Mouse (Mus musculus) heart, embryonic 16.5 days (tissue): ENCODE measurements around the gene Csf2. TPM values are rescaled to one million over a fixed set of nuclear protein-coding genes. Genes with fewer than 3 reads are reported as not detected.
A peak's percentile ranks its signal among the peaks of the same experiment; 100 is the strongest.

Source experiments
- ATAC-seq: fragments of 200-750 bp; cut with Nextera tagmentation; replicated peaks from 2 replicates; pipeline ENCODE4 v1.8.0; 2017; ENCODE audit warnings: moderate number of reproducible peaks; ENCODE audit not compliant: insufficient read depth, low FRiP score; ENCODE audit errors: extremely low read depth
- H3K27ac ChIP-seq: fragments of 300-500 bp; sonication (generic); 2 replicates; pipeline ENCODE4 v1.5.1; 2014; ENCODE audit warnings: mild to moderate bottlenecking, low read length, control low read depth, moderate library complexity
- H3K27me3 ChIP-seq: fragments of 300-500 bp; sonication (generic); 2 replicates; pipeline ENCODE4 v1.6.1; 2014; ENCODE audit warnings: low read length, mixed read lengths; ENCODE audit not compliant: control insufficient read depth, insufficient read depth
- H3K36me3 ChIP-seq: fragments of 300-500 bp; sonication (generic); 2 replicates; pipeline ENCODE4 v1.6.1; 2014; ENCODE audit not compliant: control insufficient read depth, insufficient read depth
- H3K4me1 ChIP-seq: fragments of 300-500 bp; sonication (generic); 2 replicates; pipeline ENCODE4 v1.6.1; 2014; ENCODE audit warnings: low read length, mixed read lengths; ENCODE audit not compliant: control insufficient read depth, insufficient read depth
- H3K4me2 ChIP-seq: fragments of 300-500 bp; sonication (generic); 2 replicates; pipeline ENCODE4 v1.6.1; 2014; ENCODE audit warnings: low read depth, mild to moderate bottlenecking, control low read depth, low read length
- H3K4me3 ChIP-seq: fragments of 300-500 bp; sonication (generic); 2 replicates; pipeline ENCODE4 v1.5.1; 2014; ENCODE audit warnings: mild to moderate bottlenecking, control low read depth, low read length
- H3K9ac ChIP-seq: fragments of 300-500 bp; sonication (generic); 2 replicates; pipeline ENCODE4 v1.6.1; 2014; ENCODE audit warnings: low read length, control low read depth
- H3K9me3 ChIP-seq: fragments of 300-500 bp; sonication (generic); replicated peaks from 2 replicates; pipeline ENCODE4 v1.6.1; 2016; ENCODE audit warnings: low read length; ENCODE audit not compliant: control insufficient read depth
- WGBS: fragments of 180-500 bp; shearing (Covaris S2); extraction: QIAGEN DNeasy Blood & Tissue Kit; methylation state at CpG from one replicate; pipeline ENCODE4 v1.1.7; 2014; 5-methylcytosine and 5-hydroxymethylcytosine counted together
- polyA plus RNA-seq: library from polyadenylated mRNA; unstranded; fragments of >200 nt; fragmentation: Nextera tagmentation; extraction: Ambion mirVana; gene quantifications from 2 replicates; pipeline ENCODE4 v1.2.1, GENCODE M21; 2015

Csf2 gene
- polyA plus RNA-seq, 1 experiment from 2014 or later, result not detected

DNA sequence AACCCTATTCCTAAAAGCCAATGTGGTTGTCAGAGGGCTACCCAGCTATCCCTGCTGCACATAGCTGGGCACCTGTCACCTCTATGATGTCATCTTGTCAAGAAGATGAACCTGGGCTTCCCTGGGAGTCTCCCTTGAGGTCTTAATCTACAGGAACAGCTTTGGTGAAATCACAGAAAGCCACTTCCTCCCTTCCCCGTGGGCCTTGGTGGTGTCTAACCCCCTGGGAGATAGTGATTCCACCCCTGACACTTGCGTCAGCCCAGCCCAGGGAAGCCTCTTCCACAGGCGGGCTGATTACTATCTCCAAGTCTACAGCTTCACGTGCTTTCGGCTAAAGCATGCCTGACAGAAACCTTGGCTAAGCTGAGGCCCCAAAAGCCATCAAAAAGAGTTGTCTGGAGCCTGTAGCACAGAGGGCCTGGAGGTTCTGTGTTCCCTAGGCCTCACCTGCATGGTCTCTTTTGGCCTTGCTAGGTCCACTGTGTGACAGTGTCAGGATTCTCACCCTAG, 22.0 kb upstream of the Csf2 start:
- no peaks in the 10 kb centered on the region for H3K9me3 ChIP-seq
- no peak for ATAC-seq

DNA sequence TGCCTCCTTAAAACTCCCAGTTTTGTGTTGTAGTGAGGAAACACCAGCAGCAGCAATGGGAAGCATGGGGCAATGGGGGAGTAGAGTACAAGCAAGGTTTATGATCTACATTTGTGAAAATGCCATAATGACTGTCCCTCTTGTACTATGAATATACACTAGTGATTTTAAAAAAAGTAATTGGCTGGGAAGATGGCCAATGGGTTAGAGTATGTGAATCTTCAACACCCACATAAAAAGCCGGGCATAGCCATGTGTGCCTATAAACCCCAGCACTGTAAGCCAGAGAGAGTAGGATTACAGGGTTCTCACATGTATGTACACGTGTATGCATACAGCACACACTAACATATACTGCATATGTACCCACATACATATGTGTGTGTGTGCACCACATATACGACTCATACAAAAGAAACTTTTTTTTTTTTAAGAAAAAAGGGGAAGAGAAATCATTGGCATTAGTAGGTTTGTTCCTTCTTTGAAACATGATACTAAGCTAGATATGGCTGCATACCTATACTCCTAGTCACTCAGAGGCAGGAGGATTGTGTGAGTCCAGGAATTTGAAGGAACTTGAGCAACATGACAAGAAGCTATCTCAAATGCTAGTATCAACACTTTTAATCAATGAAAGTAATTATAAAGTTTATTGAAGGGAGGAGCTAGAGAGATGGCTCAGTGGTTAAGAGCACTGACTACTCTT, 19.9 kb upstream of the Csf2 start:
- H3K27ac ChIP-seq, result no peak overlapping the region
- no peak overlapping the region for H3K4me2 ChIP-seq
- no peaks in the 10 kb centered on the region for H3K9me3 ChIP-seq
- H3K4me1 ChIP-seq, result no peaks in the 10 kb centered on the region
- H3K36me3 ChIP-seq, result no peaks in the 10 kb centered on the region
- H3K4me3 ChIP-seq, result no peak overlapping the region
- WGBS, result 71% methylated on average over 3 of the region's 3 CpGs
- H3K27me3 ChIP-seq, result no peaks in the 10 kb centered on the region
- no peak for ATAC-seq
- H3K9ac ChIP-seq, result no peak overlapping the region

More for the DNA sequence above, 22.0 kb upstream of the Csf2 start:
- H3K27ac ChIP-seq, result no peak overlapping the region
- no peak overlapping the region for H3K9ac ChIP-seq
- H3K4me3 ChIP-seq, result no peak overlapping the region
- no peaks in the 10 kb centered on the region for H3K27me3 ChIP-seq
- no peaks in the 10 kb centered on the region for H3K36me3 ChIP-seq
- no peaks in the 10 kb centered on the region for H3K4me1 ChIP-seq
- WGBS, result 50% methylated on average over 5 of the region's 5 CpGs
- no peak overlapping the region for H3K4me2 ChIP-seq

DNA sequence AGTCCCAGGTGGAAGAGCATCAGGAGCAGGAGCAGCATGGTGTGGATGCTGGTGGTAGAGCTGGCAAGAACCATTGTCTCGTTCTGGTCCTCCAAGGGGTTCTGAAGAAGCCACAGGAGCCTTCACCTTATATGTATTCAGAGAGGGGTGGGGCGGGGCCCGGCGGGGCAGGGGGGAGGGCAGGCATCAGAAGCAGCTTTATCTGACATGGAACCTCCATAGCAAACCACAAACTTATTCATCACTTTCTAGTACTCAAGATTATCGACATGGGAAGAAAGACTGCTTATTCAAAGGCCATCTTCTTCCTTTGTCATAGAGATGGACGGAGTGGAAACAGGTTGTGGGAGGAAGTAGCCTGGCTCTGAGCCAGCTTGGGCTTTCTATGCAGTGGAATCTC, 17.7 kb upstream of the Csf2 start, which contains the start of gene Il3:
Il3 (minus strand) TSS at position 101 of the 400 bp plus-strand sequence.
- ATAC-seq, result no peak
- no peak within 1 kb of the TSS for H3K27ac ChIP-seq
- WGBS, result 71% methylated on average over 6 of the region's 6 CpGs
- no peaks in the 10 kb centered on the region for H3K9me3 ChIP-seq
- H3K4me1 ChIP-seq, result no peaks in the 10 kb centered on the region
- H3K4me2 ChIP-seq, result no peak within 1 kb of the TSS
- H3K27me3 ChIP-seq, result no peaks in the 10 kb centered on the region
- H3K4me3 ChIP-seq, result no peak within 1 kb of the TSS
- no peaks in the 10 kb centered on the region for H3K36me3 ChIP-seq
- H3K9ac ChIP-seq, result no peak within 1 kb of the TSS

- Histone ChIP-seq H3K4me2 (no peak overlapping the region), H3K9ac (no peak overlapping the region), H3K36me3 (no peaks in the 10 kb centered on the region), H3K4me1 (no peaks in the 10 kb centered on the region), H3K9me3 (no peaks in the 10 kb centered on the region), H3K4me3 (no peak overlapping the region), H3K27ac (no peak overlapping the region), H3K27me3 (no peaks in the 10 kb centered on the region)
- no peak for ATAC-seq
- WGBS, result 56% methylated on average over 2 of the region's 2 CpGs
Measured at GRCm38 (mm10) chr11:54264542-54264941, 15.1 kb upstream of the Csf2 start.

DNA sequence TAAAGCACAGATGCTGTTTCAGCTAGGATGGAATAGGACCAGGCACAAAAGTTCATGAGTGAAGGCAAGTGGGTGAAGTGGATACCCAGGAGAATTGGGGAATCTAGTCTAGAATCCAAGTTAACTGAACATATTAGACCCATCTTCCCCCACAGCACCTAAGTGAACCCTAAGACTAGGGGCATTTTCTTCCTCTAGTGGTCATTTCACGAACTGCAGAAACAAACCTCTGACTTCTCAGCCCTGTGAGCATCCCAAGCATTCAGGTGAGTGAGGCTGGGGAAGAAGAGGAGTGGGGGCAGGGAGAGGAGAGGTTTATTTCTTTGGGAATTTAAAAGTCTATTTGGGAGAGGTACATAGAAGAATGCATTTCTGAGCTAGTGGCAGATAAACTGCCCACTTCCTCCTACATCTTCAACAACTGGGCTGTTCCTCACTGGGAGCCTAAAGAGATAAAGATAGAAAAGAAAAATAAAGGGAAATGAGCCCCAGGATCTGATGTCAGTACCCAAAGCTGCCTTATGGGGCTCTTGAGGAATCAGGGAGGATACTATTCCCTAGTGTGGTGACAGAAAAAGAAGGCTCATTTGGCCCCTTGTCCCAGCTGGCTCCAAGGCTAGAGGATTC, 14.1 kb upstream of the Csf2 start:
- no peaks in the 10 kb centered on the region for H3K36me3 ChIP-seq
- no peak overlapping the region for H3K4me3 ChIP-seq
- 6% methylated on average over 1 of the region's 1 CpGs for WGBS
- H3K4me2 ChIP-seq, result no peak overlapping the region
- H3K27me3 ChIP-seq, result no peaks in the 10 kb centered on the region
- no peaks in the 10 kb centered on the region for H3K9me3 ChIP-seq
- no peaks in the 10 kb centered on the region for H3K4me1 ChIP-seq
- no peak overlapping the region for H3K27ac ChIP-seq
- no peak for ATAC-seq
- no peak overlapping the region for H3K9ac ChIP-seq

GRCm38 (mm10) chr11:54256624-54257376, 7.3 kb upstream of the Csf2 start:
- no peaks in the 10 kb centered on the region for H3K4me1 ChIP-seq
- 60% methylated on average over 3 of the region's 3 CpGs for WGBS
- H3K27me3 ChIP-seq, result 0 out of 2 replicates have a peak, but pooled peaks cover 3% of the 10 kb centered on the region
- ATAC-seq, result peak; percentile 55
- no peak overlapping the region for H3K4me3 ChIP-seq
- H3K9me3 ChIP-seq, result no peaks in the 10 kb centered on the region
- no peak overlapping the region for H3K9ac ChIP-seq
- H3K27ac ChIP-seq, result no peak overlapping the region
- H3K36me3 ChIP-seq, result no peaks in the 10 kb centered on the region
- H3K4me2 ChIP-seq, result no peak overlapping the region

- no peak for ATAC-seq
- no peak overlapping the region for H3K4me2 ChIP-seq
- peaks cover 5% of the 10 kb centered on the region for H3K4me1 ChIP-seq
- H3K9ac ChIP-seq, result no peak overlapping the region
- H3K36me3 ChIP-seq, result no peaks in the 10 kb centered on the region
- no peaks in the 10 kb centered on the region for H3K9me3 ChIP-seq
- H3K27me3 ChIP-seq, result 0 out of 2 replicates have a peak, but pooled peaks cover 3% of the 10 kb centered on the region
- no peak overlapping the region for H3K27ac ChIP-seq
- no peak overlapping the region for H3K4me3 ChIP-seq
- WGBS, result 40% methylated on average over 4 of the region's 4 CpGs
Measured at GRCm38 (mm10) chr11:54254114-54254513, 4.6 kb upstream of the Csf2 start.

- ATAC-seq, result no peak
- H3K9me3 ChIP-seq, result no peaks in the 10 kb centered on the region
- 0 out of 2 replicates have a peak, but pooled peaks cover 3% of the 10 kb centered on the region for H3K27me3 ChIP-seq
- WGBS, result 82% methylated on average over 11 of the region's 11 CpGs
- H3K4me1 ChIP-seq, result peaks cover 8% of the 10 kb centered on the region
- H3K9ac ChIP-seq, result no peak overlapping the region
- no peak overlapping the region for H3K27ac ChIP-seq
- no peaks in the 10 kb centered on the region for H3K36me3 ChIP-seq
- no peak overlapping the region for H3K4me2 ChIP-seq
- H3K4me3 ChIP-seq, result no peak overlapping the region
Measured at GRCm38 (mm10) chr11:54250575-54250974, 1.1 kb upstream of the Csf2 start.
